Mouse (Mus musculus) kidney, adult 10 weeks (tissue): Measurements from ENCODE around the gene Tfr2. TPM values are rescaled to one million over a fixed set of nuclear protein-coding genes. Genes with fewer than 3 reads are reported as not detected.

Experiments
- polyA plus RNA-seq: library from polyadenylated mRNA; stranded (reverse); fragments of 350-450 nt; fragmentation: Illumina TruSeq; extraction: RNeasy Lipid Tissue Mini Kit (QIAGEN cat#74804); gene quantifications from one replicate; pipeline ENCODE4 v1.2.3, GENCODE M21; 2014; ENCODE audit warnings: low read depth, low replicate concordance

The Tfr2 gene
- not detected for polyA plus RNA-seq

DNA sequence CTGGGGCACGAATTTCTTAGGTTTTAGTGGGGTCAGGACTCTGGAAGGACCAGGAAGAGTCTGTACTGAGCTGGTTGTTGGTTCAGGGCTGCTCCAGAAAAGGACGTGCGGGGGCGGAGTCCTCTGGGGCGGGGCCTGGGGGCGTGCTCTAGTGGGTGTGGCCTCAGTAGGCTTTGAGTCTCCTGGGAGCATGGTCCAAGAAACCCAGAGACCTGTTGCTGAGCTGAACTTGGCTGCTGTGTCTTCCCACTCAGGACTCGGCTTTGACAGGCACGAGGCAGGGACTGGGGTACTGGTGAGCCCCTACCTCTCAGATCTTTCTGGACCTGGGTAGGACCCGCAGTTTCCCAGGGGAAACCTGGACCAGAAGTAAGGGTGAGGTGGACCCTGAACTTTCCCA is at the start of gene Tfr2:
TSS of gene Tfr2 (plus strand) at position 176 of the 400 bp plus-strand sequence.

DNA sequence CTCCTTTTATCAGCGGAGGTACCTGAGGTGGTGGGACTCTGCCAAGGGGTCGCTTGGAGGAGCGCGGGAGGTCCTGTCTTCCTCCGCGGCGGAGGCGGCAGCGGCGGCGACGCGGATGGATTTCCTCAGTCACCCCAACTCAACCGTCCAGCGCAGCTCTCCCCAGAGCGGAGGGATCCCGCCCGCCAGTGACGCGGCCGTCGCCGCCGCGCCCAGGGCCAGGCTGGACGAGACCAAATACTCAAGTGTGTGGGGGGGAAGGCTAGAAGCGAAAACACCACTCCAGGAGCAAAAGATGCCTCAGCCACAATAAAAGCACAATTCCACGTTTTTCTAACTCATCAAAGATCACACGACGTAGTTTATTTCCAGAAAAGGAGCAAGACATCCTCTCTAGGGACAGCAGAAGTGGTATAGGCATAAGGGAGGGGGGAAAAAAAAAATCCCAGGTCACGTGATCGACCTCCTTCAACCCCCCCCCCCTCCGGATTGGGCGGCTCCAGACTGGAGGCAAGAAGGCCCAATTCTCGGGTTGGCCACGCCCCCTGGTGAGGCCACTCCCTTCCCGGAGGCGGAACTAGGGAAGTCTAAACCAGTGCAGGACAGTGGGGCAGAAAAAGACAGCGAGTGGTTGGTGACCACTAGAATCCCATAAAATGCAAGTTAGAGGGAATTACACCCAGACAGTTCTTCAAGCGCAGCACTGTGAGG is 36.4 kb upstream of the Tfr2 start, which contains the start of the genes Epo and Gnb2:
TSS of gene Epo (minus strand) at position 126 of the 711 bp plus-strand sequence.
TSS of gene Gnb2 (minus strand) at position 394 of the 711 bp plus-strand sequence.

DNA sequence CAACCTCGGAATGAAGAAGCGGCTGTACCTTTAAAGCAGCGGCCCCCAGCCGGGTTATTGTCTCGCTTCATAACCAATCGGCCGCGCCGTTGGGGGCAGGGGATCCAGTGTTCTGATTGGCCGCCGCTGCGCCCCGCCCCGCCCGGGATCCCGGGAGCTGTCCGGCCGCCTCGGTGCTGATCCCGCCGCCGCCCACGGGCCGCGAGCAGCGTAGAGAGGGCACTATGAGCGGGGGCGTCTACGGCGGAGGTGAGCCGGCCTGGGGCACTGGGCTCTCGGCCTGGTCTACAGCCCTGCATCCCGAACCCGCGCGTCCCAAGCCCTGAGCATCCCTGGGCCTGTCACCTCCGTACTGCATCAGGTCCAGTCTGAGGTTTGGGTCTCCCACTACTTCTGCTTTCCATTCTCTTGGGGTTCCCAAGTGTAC is 16.2 kb upstream of the Tfr2 start, which contains the start of gene Actl6b:
TSS of gene Actl6b (plus strand) at position 107 of the 427 bp plus-strand sequence.

DNA sequence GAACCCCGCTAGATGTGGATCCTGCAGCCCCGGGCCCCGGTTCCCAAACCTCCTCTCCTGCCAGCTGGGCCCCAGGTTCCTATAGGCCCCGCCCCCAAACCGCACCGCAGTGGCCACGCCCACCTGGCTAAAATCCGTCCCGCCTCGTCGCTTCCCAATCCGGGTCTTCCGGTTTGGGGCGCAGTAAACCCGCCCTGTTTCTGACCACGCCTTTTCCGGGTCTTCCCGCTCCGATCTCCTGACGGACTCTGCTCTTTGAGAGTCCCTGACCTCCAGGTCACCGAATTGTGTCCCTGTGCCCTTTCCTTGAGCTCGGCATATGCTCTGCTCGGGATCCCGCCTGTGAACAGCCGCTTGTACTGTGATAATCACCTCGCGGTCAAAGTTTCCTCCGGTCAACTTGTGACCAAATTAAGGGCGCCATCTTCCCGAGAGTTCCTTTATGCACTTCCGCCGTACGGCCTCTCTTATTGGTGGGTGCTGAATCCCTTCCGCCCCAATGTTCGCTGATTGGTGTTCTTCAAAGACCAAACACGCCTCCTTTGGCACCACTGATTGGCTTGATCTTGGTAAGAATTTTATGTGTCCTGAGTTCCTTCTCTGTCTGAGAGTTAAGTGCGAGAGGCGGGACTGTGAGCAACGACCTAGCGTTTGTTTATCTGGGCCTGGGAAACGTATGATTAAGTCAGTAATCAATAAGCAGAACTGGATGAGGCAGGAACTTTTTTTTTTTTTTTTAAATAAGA is 31.2 kb downstream of the Tfr2 start, which contains the start of gene Mospd3:
TSS of gene Mospd3 (minus strand) at position 440 of the 746 bp plus-strand sequence.

DNA sequence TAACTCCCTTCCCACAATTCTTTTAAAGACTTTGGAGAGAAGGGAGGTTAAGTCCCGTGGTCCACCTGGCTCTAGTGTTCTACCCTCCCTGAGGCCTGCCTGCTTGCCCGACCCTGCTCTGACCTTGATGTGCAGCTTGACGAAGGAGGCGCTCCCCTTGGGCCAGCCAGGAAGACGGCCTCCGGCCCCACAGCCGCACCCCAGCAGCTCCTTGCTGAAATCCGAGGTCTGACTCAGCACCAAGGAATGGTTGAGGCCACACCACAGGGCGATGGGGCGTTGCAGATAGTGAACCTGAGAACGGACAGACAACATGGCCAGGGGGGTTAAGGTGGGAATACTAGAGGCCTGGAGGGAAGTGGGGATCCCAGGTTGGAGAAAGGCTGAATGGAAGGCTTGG is 43.9 kb downstream of the Tfr2 start, which contains the start of gene Pcolce:
TSS of gene Pcolce (minus strand) at position 235 of the 400 bp plus-strand sequence.

DNA sequence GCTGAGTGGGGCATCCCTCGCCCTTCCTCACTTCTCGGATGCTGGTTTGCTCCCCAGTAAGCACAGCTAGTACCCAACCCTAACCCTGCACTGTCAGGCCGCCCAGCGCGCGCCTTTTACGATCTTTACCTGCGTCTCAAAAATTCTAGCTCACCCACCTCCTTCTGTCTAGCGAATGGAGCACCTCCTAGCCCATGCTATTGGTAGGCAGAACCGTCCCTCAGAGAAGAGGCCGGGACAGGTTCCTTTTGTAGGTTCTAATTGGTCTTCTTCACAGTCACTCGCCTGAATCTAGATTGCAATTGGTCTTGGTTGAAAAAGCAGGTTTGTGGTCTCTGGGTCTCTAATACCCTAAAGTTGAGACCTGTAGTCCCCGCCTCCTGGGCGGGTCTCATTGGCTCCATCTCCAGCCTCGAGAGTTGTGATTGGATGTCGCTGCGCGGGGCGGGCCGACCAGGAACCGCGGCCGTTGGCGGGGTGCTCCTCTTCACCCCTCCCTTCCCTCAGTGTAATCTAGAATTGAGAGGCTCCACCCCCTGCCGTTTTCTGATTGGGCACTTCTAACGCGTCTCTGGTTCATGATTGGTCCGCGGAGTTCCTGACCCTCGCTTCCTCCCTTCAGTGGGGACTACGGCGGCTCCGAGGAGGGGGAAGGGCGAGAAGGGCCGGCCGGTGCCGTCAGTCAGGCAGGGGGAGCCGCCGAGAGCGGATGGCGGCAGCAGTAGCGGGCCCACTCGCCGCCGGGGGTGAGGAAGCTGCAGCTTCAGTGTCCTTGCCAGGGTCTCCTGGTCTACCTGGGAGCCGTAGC is 59.1 kb downstream of the Tfr2 start, which contains the start of the genes Fbxo24, Lrch4 and Gm20605:
TSS of gene Fbxo24 (minus strand) at position 505 of the 808 bp plus-strand sequence.
TSS of gene Lrch4 (plus strand) at position 624 of the 808 bp plus-strand sequence.
TSS of gene Gm20605 (plus strand) at position 678 of the 808 bp plus-strand sequence.

Other genes starting within 250 kb of the Tfr2 start
- gene Slc12a9, start 236.2 kb upstream of the Tfr2 start, polyA plus RNA-seq: 0.73 TPM
- 6.5 TPM for gene Ephb4, start 219.7 kb upstream of the Tfr2 start, polyA plus RNA-seq
- not detected for gene Zan, start 92.8 kb upstream of the Tfr2 start, polyA plus RNA-seq
- not detected for gene Pop7, start 67.3 kb upstream of the Tfr2 start, polyA plus RNA-seq
- gene Gigyf1, start 51.3 kb upstream of the Tfr2 start, polyA plus RNA-seq: 1.5 TPM
- gene Epo, start 36.6 kb upstream of the Tfr2 start, polyA plus RNA-seq: not detected
- gene Gnb2, start 36.3 kb upstream of the Tfr2 start, polyA plus RNA-seq: 1.4 TPM
- gene Actl6b, start 16.3 kb upstream of the Tfr2 start, polyA plus RNA-seq: not detected
- not detected for gene Mospd3, start 31.2 kb downstream of the Tfr2 start, polyA plus RNA-seq
- gene Pcolce, start 43.9 kb downstream of the Tfr2 start, polyA plus RNA-seq: 7.1 TPM
- gene Fbxo24, start 59.2 kb downstream of the Tfr2 start, polyA plus RNA-seq: not detected
- gene Lrch4, start 59.3 kb downstream of the Tfr2 start, polyA plus RNA-seq: 0.85 TPM
- not detected for gene Gm20605, start 59.3 kb downstream of the Tfr2 start, polyA plus RNA-seq
- gene Sap25, start 71.5 kb downstream of the Tfr2 start, polyA plus RNA-seq: not detected
- not detected for gene Irs3, start 75.9 kb downstream of the Tfr2 start, polyA plus RNA-seq
- 11.3 TPM for gene Agfg2, start 114.9 kb downstream of the Tfr2 start, polyA plus RNA-seq
- gene Nyap1, start 171.8 kb downstream of the Tfr2 start, polyA plus RNA-seq: 0.16 TPM
- 0.36 TPM for gene Tsc22d4, start 175.9 kb downstream of the Tfr2 start, polyA plus RNA-seq
- not detected for gene Ppp1r35, start 209.0 kb downstream of the Tfr2 start, polyA plus RNA-seq
- gene Mepce, start 217.8 kb downstream of the Tfr2 start, polyA plus RNA-seq: 8.0 TPM
- gene Zcwpw1, start 218.0 kb downstream of the Tfr2 start, polyA plus RNA-seq: 5.1 TPM